Mouse (Mus musculus) adrenal gland, postnatal 25 days (tissue): Measurements from ENCODE around the gene Fgf4. TPM values are rescaled to one million over a fixed set of nuclear protein-coding genes. Genes with fewer than 3 reads are reported as not detected.

Experiments used
- DNase-seq: peaks from one replicate; pipeline ENCODE4 v3.0.0; 2021; ENCODE audit warnings: mixed read lengths
- long read RNA-seq: library from polyadenylated mRNA; stranded (forward); transcript quantifications from one replicate; pipeline ENCODE4 v2.0.0, GENCODE M21; 2021
- total RNA-seq: library from RNA; stranded (reverse); gene quantifications from 2 replicates; pipeline ENCODE4 v1.2.3, GENCODE M21; 2021

Fgf4 gene
- total RNA-seq, result not detected in 2 replicates
- long read RNA-seq, result 0 reads

DNA sequence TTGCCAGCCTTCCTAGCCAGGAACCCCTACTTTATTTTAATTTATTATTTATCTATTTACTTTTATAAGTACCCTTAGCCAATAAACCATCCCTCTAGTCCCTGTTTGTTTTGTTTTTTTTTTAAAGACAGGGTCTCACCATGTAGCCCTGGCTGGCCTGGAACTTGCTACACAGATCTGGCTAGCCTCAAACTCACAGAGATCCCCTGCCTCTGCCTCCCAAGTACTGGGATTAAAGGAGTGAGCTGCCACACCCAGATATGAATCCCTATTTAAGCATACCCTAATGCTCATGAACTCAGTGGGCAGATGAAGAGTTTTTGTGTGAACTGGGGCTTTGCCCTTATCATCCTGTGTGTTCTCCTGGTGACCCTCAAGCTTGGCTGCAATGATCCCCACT lies at the start of gene Fgf4:
Gene Fgf4, plus strand, starts transcription at position 301 of the 400 bp plus-strand sequence.
- no peak for DNase-seq

DNA sequence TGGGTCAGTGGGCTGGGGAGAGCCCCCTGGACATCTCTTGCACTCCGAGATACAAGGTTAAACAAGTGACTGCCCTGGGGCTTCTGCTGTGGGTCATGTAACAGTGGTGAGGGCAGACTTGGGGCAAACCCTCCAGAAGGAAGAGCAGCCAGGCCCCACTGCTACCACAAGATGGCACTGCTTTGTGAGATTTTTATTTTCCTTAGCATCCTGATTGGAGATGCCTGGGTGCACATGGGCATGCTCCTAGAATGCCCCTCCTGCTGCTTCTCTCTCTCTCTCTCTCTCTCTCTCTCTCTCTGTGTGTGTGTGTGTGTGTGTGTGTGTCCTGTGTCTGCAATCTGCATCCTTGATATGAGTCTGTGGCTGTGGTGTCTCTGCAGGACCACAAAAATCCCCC lies 48.7 kb upstream of the Fgf4 start:
- no peak for DNase-seq

DNA sequence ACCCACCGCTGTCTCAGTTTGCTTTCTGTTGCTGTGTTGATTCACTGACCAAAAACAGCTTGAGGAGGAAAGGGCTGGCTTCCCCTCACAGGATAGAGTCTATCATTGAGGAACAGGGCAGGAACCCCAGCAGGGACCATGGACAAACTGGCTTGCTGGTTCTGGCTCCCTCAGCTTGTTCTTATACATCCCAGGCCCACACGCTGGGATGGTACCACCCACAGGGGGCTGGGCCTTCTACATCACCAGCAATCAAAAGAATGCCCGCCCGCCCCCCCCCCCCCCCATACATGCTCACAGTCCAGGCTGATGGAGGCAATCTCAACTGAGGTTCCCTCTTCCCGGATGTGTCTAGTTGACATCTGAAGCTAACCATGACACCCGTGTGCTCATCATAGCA lies 40.1 kb upstream of the Fgf4 start:
- DNase-seq, result no peak

DNA sequence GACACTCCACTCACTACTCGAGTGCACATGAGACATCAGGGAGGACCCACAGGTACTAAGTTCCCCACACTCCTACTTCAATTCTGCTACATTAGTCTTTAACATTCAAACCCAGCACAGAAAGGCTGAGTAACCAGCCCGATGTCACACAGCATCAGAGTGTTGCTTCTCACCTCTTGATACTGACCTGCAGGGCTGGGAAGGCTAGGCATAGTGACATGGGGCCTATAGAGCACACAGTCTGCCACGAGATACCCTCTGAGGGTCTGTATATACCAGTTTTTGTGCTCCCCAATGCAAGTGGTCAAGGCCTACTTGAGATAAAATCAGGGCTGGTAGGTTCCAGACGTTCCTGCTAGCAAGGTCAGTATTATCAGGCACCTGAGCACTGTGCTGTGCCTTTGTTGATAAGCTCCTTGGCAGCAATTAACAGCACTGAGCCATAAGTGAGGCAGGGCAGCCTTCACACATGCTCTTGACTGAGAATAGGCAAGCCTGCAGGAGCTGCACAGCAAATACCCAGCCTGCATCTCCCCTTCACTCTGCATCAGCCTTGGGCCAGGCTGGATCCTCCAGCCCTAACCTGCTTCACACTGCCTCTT lies 39.1 kb upstream of the Fgf4 start:
- no peak for DNase-seq

DNA sequence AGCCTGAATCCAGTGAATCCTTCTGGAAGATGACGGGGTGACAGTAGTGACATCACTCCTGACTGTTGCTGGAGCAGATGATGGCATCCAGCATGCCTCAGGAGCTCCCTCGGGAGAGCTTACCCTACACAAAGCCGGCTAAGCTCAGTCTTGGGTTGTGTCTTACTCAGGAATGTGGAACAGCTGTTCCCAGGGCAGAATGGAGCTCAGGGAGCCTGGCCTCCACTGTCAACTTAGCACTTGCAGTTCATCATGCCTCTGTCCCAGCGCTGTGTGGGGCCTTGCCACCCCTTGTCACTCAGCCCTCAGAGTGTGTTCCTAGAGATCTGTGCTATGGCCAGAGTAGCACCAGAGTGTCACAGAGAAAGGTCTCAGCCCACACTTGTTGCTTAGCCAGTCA lies 35.6 kb upstream of the Fgf4 start:
- no peak for DNase-seq

DNA sequence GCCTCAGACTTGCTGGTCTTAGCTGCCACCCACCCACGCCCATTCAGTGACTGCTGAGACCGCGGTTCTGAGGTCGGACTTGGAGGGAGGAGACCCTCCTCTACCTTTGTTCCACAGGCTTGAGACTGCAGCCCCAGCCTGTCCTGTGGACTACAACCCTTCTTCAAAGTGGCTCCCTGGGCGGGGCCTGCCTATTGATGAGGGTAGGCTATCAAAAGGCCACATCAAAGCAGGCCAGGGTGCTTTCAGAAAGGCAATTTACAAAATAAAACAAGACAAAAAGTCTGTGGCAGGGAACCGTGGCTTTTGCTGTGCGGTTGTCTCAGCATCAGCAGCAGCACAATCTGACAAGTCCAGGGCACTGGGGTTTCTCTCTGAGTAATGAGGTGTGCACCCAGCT lies 25.3 kb upstream of the Fgf4 start:
- DNase-seq, result no peak

DNA sequence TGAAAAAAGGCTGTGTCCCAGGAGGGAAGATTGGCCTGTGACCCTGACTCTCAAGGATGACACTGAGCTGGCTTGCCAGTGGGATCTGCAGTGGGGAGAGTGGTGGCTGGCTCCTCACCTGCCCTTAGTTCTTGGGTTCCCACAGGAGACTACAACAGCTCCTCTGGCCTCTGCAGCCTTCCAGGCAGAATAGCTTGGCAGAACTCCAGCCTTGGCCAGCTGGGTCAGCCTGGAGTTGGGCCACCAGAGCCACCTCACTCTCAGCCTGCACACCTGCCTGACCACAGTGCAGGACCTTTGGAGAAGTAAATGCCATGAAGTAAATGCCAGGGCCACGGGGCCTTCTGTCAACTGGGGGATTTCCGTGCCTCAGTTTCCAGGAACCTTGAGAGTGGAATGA lies 23.2 kb upstream of the Fgf4 start:
- peak; percentile 24 for DNase-seq

DNA sequence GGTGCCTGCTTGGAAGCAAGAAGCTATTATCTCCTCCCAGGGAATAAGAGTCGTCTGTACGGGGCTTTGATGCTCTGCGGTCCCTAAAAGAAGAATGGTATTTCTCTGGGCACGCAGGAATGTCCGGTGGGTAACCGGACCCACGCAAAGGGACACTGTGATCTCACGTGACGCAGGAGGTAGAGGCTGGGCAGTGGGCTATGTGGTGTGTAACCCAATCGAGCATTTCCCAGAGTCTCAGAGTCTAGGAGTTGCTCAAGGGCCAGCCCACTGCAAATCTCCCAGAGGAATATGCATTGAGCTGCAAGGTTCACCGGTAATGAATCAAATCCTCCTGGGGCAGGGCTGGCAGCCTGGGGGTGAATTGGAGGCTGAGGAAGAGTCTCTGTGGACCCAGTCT lies 18.8 kb upstream of the Fgf4 start:
- DNase-seq, result no peak

DNA sequence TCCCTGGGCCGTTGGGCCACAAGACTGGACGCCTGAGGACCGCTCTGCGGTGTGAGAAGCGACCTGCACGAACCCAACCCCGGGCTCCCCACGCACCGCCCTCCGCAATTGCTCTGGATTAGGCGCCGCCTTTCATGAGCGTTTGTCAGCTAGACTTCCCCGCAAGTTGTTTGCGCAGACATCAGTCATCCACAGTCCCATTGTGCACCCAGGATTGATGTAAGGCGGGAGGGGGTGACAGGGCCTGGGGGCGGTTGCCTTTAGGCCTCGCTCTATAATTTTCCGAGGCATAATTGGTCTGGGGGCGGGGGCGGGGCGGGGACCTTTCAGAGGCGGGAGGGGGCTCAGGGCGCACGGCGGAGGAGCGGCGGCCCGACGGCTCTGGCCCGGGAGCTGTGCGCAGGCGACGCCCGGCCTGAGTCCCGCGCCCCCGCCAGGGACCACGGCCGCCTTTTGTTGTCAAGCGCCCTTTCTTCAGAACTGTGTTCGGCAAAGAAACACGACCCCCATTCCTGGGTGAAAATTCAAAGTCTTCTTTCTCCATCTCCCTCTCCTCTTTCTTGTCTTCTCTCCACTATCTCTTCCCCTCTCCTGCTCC lies 9.2 kb upstream of the Fgf4 start, which contains the start of gene Fgf3:
Gene Fgf3, plus strand, starts transcription at position 193 of the 598 bp plus-strand sequence.
- no peak for DNase-seq

DNA sequence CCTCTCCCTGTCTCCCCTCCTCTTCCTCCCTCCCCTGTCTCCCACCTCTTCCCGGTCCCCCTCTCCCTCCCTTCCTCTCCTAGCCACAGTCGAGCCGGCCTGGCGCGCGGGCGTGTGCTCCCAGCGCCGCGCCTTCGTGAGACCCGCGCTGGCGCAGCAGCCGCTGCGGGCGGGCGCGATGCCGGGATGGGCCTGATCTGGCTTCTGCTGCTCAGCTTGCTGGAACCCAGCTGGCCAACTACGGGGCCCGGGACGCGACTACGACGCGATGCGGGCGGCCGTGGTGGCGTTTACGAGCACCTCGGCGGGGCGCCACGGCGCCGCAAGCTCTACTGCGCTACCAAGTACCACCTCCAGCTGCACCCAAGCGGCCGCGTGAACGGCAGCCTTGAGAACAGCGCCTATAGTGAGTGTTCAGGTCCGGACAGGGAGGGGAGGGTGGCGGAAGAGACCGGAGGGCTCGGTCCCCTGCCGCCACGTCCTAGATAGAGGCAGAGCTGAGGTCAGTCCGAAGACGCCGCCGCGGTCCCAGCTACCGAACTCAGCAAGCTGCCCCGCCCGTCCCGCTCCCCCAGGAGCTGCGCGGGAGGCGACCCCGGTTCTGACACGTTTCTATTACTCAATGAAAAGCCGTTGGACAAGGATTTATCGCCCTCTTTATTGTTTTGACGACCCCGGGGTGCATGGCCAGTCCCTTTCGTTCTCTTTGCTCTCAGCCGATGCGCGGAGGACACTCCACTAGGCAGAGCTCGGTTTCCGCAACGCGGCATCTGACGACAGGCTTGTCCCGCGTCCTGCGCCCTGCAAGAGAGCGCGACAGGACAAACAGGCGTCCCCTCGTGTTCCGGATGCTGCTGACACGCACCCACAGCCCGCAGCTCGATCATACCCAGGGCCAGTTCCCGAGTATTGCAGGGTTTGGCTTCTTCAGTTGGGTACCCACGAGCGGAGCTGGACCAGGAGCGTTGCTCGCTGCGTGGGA lies 8.4 kb upstream of the Fgf4 start:
- DNase-seq, result no peak

DNA sequence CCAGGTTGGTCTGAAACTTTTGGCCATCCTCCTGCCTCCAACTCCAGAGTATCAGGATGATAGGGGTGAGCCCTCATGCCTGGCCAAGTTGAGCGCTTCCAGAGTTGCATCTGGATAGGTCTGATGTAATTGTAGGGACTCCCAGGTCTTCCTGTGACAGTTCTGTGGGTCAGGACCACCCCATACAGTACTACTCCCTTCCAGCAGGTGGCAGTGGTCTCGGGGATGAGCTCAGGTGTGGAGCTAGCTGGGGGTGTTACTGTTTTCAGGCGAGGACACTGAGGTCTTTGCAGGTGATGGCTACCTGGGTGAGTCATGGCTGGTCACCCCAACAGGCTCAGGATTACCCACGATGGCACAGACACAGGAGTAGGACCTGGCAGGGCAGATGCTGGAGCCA lies 1.0 kb upstream of the Fgf4 start:
- peak; percentile 54 for DNase-seq

DNA sequence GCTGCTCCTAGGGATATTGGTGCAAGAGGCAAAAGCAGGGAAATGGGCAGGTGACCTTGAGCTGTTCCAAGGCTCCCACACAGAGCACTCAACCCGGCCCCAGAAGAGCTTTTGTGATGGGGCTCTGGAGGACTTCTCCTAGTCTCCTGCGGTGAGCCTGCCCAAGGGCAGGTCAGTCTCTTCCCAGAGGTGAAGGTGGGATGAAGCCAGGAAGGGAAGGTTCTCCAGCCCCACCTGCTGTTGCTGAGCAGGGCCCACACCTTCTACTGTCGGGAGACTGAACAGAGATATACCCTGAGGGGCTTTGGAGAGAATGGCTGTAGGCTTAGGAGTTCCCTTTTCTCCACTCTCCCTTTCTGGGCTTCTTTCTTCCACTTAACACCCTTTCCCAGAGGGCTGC lies 4.2 kb downstream of the Fgf4 start:
- no peak for DNase-seq

DNA sequence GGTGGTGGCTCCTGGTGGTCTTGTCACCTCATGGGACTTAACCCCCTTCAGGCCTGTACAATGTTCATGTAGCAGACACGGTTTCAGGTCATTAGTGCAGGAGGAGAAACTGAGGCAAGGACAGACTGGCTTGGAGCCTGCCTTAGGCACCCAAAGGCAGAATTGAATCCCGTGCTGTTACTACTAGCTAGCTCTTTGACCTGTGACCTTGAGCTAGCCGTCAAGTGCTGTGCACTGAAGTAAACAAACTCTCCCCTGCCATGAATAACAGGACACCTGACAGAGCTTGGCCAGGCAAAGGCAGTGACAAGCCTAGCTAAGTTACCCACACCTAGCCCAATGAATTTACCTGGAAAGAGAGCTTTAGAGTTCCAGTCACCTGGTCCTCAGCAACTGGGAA lies 7.8 kb downstream of the Fgf4 start:
- no peak for DNase-seq

DNA sequence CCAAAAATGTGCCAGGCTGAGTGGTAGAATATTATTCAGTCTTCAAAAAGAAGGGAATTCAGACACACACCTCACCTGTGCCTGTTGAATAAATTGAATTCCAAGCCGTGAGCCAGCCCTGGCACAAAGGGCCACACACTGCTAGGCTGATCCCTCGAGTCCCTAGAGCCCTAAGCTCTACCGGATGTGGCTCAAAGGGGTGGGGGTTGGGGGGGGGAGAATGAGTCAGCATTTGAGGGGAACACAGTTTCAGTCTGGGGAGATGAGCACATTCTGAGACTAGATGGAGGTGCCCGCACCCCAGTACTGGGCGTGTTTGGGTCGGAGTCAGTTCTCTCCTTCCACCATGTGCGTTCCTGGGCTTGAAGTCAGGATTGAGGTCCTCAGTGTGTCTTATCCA lies 10.0 kb downstream of the Fgf4 start:
- DNase-seq, result no peak

DNA sequence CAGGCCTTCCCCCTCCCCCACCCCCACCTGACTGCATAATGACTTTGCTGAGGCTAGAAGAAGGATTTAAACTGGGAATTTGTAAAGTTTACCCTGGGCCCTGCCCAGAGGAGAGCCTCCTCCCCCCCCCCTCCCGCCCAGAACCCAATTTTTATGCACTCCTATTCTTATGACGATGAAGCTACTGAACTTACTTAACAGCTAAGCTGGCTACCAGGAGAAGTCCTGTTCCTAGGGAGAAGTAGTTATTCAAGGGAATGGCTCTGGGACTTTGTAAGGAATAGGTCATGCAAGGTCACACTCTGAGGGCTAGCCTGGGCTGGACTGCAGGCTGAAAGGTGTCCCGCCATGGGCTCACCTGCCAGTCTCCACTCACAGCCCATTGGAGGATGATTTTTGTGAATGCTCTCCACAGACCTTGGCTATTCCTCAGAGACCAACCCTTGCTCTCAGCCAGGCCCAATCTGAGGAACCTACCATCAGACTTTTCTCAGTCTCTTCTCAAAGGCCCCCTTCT lies 10.7 kb downstream of the Fgf4 start:
- DNase-seq, result no peak

DNA sequence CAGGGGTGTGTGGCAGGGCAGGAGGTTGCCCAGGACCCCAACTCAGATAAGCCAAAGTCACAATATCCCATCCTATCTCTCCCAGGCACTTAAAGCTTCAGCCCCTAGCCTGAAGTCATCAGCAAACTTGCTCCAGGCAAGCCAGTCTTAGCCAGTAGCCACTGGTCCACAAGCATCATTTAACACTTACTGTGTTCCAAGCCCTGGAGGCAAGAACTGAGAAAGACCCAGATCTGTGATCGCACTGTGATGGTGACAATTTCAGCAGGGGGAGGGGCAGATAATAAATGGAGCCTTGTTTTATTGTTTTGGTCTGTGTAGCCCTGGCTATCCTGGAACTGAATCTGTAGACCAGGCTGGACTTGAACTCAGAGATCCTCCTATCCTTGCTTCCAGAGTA lies 11.5 kb downstream of the Fgf4 start:
- no peak for DNase-seq

DNA sequence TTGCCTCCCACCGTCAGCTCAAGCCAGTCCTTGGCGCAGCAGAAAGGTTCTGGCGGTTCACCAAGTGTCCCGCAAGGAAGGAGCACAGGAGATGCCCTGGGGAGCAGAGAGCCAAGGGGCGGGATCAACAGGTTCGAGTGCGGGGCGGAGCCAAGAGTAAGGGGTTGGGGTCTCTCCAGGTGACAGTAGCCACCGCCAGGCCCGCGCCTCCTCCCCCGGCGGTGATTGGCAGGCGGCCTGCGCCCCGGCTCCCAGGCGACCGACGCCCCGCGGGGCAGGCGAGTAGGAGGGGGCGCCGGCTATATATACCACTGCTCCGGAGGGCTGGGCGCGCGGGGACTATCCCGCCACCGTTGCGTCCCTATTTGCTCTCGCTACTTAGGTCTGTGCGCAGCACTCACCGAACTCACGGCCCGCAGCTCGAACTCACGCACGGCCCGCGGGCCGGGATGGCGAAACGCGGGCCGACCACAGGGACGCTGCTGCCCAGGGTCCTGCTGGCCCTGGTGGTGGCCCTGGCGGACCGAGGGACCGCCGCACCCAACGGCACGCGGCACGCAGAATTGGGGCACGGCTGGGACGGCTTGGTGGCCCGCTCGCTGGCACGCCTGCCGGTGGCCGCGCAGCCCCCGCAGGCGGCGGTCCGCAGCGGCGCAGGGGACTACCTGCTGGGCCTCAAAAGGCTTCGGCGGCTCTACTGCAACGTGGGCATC lies 14.0 kb downstream of the Fgf4 start:
- no peak for DNase-seq

DNA sequence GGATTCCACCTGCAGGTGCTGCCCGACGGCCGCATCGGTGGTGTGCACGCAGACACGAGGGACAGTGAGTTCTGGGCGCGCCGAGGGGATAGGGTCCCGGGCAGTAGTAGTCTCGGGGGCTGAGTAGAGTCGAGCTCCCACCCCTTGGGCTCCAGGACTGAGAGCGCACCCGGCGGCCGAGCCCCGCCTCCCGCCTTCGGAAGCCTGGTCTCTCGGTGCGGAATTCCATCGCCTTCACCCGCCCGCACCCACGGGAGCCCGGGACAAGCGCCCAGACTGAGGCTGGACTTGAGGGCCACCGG lies 14.6 kb downstream of the Fgf4 start:
- DNase-seq, result no peak

DNA sequence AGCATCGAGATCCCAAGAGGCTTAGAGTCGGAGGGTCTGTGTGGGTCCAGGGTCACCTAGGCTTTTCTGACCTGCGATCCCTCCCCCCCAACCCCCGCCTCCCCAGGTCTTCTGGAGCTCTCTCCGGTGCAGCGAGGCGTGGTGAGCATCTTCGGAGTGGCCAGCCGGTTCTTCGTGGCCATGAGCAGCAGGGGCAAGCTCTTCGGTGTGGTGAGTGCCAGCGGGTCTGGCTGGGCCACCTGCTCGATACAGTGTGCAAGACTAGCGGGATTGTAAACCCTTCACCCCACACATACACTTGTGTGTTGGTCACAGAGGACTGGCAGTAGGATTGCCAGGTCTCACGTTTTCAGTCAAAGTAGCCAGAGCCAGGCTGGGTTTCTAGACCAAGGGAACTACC lies 15.0 kb downstream of the Fgf4 start:
- DNase-seq, result no peak

DNA sequence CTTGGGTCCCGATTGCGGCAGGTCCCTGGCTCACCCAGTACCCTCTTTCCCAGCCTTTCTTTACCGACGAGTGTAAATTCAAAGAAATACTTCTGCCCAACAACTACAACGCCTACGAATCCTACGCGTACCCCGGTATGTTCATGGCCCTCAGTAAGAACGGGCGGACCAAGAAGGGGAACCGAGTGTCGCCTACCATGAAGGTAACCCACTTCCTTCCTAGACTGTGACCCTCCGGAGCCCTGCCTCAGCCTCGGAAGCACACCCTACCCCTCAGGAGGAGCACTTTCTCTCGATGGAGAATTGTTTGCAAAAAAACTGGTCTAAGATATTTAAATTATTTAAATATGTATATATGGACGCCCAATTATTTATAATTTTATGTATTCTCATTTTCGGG lies 15.5 kb downstream of the Fgf4 start:
- DNase-seq, result no peak

DNA sequence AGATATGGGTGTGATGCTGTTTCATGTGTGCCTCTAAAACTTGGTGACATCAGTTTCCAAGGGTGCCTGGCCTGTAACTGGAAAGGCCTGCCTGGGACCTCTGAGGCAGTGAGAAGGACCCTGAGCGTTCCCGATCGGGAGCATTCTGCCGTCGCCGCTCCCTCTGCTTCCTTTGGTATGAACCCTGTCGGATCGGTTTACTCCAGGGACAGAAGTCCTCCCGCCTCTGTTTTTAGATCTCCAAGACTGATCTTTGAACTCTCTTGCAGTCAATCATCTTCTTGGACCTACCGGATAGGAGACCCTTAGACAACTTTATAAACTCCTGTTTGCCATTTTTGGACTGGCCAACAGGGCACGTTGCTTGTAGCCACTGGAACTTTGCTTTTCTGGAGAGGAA lies 16.0 kb downstream of the Fgf4 start:
- no peak for DNase-seq

DNA sequence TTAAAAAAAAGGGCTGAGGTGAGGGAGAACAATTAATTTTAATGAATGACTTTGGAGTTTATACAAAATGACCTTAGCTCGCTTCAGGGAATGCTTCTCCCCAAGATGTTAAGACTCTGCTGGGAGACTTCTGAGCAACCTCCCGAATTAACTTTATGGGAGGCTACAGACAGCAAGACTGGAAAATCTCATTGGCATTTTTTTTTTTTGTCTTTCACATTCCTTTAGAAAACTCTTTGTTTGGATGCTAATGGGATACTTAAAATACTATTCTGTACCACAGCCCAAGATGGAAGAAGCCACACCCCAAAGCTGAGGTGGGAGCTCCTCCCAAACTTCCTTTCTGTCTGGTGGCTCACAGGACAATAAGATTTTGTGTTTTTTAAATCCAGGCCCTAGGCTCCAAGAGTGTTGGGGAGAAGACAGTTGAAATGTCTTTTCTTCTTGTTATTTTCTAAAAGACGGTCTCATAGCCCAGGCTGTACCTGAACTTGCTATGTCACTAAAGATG lies 17.0 kb downstream of the Fgf4 start:
- DNase-seq, result no peak
